ENCODE assay signal across 11 mouse cellular contexts in the genomic region with DNA sequence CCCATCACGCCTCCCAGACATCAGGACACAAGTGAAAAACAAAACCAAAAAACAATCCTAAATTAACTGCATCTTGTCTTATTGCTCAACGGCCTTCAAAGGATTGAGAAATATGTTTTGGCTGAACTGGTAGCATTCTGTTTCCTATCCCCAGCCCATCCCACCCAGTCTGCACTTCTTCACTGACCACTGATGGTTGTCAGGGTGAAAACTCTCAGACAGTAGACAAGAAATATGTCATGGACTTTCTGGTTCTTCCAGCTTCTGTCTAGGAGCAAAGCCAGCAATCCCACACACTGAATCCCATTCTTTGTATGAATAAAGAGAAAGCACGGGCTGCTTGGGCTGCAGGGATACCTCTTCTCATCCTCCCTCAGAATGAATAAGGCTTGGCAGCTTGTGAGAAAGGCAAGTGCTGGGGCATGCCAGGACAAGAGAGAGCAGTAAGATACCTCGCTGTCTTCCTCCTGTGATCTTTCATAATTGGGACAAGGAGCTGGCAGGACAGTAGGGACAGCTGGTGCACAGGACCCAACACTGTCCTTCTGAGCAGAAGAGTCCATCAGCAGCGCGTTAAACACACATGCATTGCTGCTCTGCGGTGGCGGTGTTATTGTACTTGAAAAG.
DNase-seq lines count a peak whose midpoint lies in the region; ATAC-seq and TF ChIP-seq lines count a peak whose summit lies in the region.
"Had no signal": no experiment of that assay in that cellular context is flagged by ENCODE, and none has a peak within 500 bp of the region (broad histone marks: within the 10 kb centered on the region; RNA-seq: fewer than 3 reads in every experiment).

No protein-coding gene starts in this region.

- intact Hi-C loops in left cerebral cortex, postnatal 14 days (cut with DNase I) = no loop called here
- intact Hi-C loops in heart, postnatal 25 days (cut with DNase I) = no loop called here

- no peak overlapping the region for H3K27ac ChIP-seq in cerebellum, adult 2 months (ENCODE audit: insufficient read depth, low read length)
- no peak overlapping the region for H3K27ac ChIP-seq in stomach, postnatal 0 days (replicated peaks)
- H3K27ac ChIP-seq: embryonic facial prominence, embryonic 12.5 days had no signal

- TF ChIP-seq POLR2A in cerebellum, adult 2 months (IDR thresholded peaks at IDR 0.05; ENCODE audit: borderline replicate concordance, insufficient read depth, low read length) = no peak

- H3K4me3 ChIP-seq in cerebellum, adult 2 months (replicated peaks; ENCODE audit: insufficient read depth, low read depth, low read length) = no peak overlapping the region
- H3K4me3 ChIP-seq in stomach, postnatal 0 days (ENCODE audit: low read depth, low read length) = no peak overlapping the region
- H3K4me3 ChIP-seq: embryonic facial prominence, embryonic 12.5 days had no signal

- no peak overlapping the region for H3K4me2 ChIP-seq in stomach, postnatal 0 days (replicated peaks; ENCODE audit: low read depth)
- H3K4me2 ChIP-seq: embryonic facial prominence, embryonic 12.5 days had no signal

- WGBS in cerebellum, adult 2 months = 19% methylated on average over 8 of the region's 8 CpGs
- 73% methylated on average over 8 of the region's 8 CpGs for WGBS in stomach, postnatal 0 days

- no peak for ATAC-seq in stomach, postnatal 0 days (ENCODE audit: low FRiP score, low TSS enrichment)

- no peak for TF ChIP-seq CTCF in cerebellum, adult 2 months (IDR thresholded peaks at IDR 0.05; ENCODE audit: borderline replicate concordance, insufficient read depth, low read depth, low read length)
- no peak for TF ChIP-seq CTCF in stomach, postnatal 0 days (IDR thresholded peaks at IDR 0.05; ENCODE audit: low read depth)

- DNase-seq in layer of hippocampus, adult 9-11 months = peak; percentile 6
- no peak for DNase-seq in layer of hippocampus, adult 9-10 months (ENCODE audit: low spot score)
- peak; percentile 32 to 64 for DNase-seq in cerebellum, adult 2 months
- DNase-seq in left cerebral cortex, postnatal 14 days (ENCODE audit: low spot score in 2 of 2) = peak; percentile 13 to 54
- DNase-seq in lung, postnatal 36 days = peak; percentile 41
- no peak for DNase-seq in heart, postnatal 25 days (ENCODE audit: low spot score)
- DNase-seq in stomach, postnatal 0 days (ENCODE audit: low spot score) = no peak
- no peak for DNase-seq in spleen, postnatal 10 days (ENCODE audit: low spot score in 2 of 2)
- DNase-seq: kidney, postnatal 14 days; thymus, postnatal 4 days had no signal

- H3K36me3 ChIP-seq in stomach, postnatal 0 days (ENCODE audit: control insufficient read depth, insufficient read depth, low read length) = no peaks in the 10 kb centered on the region
- H3K36me3 ChIP-seq: embryonic facial prominence, embryonic 12.5 days had no signal

- H3K9ac ChIP-seq in stomach, postnatal 0 days (ENCODE audit: low read length) = no peak overlapping the region
- H3K9ac ChIP-seq: embryonic facial prominence, embryonic 12.5 days had no signal

- H3K27me3 ChIP-seq in cerebellum, adult 2 months (ENCODE audit: control insufficient read depth, insufficient read depth, low read length) = no peaks in the 10 kb centered on the region
- H3K27me3 ChIP-seq in stomach, postnatal 0 days (ENCODE audit: control insufficient read depth, insufficient read depth, low read length) = no peaks in the 10 kb centered on the region
- H3K27me3 ChIP-seq: embryonic facial prominence, embryonic 12.5 days had no signal

- H3K9me3 ChIP-seq in stomach, postnatal 0 days (ENCODE audit: control insufficient read depth, low read length) = no peaks in the 10 kb centered on the region
- H3K9me3 ChIP-seq: embryonic facial prominence, embryonic 12.5 days had no signal

- peaks cover 4% of the 10 kb centered on the region for H3K4me1 ChIP-seq in cerebellum, adult 2 months (ENCODE audit: control insufficient read depth, insufficient read depth, low read length)
- no peaks in the 10 kb centered on the region for H3K4me1 ChIP-seq in stomach, postnatal 0 days (replicated peaks; ENCODE audit: control insufficient read depth, insufficient read depth)
- H3K4me1 ChIP-seq: embryonic facial prominence, embryonic 12.5 days had no signal

- TF ChIP-seq EP300 in stomach, postnatal 0 days (optimal IDR thresholded peaks at IDR 0.05) = no peak

Comparison
In these comparisons a context has a peak if more than half of its experiments do, and no peak if none do; other contexts are left out.
1. DNase-seq: peak in layer of hippocampus, adult 9-11 months (single experiment), cerebellum, adult 2 months (2 of 2), left cerebral cortex, postnatal 14 days (2 of 2) and lung, postnatal 36 days (single experiment); none in layer of hippocampus, adult 9-10 months (single experiment), heart, postnatal 25 days (single experiment), stomach, postnatal 0 days (single experiment) and spleen, postnatal 10 days (0 of 2).